In the genomic region with DNA sequence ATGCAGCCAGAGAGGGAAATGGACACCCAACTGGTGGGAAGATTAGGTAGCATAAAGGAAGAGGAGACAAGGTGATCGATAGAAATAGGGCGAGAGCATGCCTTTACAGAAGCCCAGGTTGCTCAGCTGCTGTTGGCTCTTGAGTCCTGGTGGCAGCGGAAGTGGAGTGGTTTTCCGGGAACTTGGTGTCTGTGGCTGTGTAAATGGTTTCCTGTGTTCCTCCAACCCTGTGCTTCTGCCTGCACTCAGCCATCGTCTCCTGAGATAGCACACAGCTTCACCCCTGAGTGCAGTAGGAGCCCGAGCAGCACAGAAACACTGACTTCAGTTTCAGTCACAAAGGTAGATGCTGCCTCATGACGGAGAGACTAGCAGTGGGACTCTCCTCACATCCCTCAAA, we compare ENCODE assay signal across 17 mouse cellular contexts.
A peak's percentile ranks its signal among the peaks of the same experiment; 100 is the strongest.
DNase-seq lines count a peak whose midpoint lies in the region; ATAC-seq lines count a peak whose summit lies in the region.
"Had no signal": no experiment of that assay in that cellular context is flagged by ENCODE, and none has a peak within 500 bp of the region (broad histone marks: within the 10 kb centered on the region; RNA-seq: fewer than 3 reads in every experiment).

No protein-coding gene starts in this region.

- H3K4me1 ChIP-seq in liver, embryonic 13.5 days (replicated peaks), result 0 out of 2 replicates have a peak, but pooled peaks cover 4% of the 10 kb centered on the region
- no peaks in the 10 kb centered on the region for H3K4me1 ChIP-seq in hindbrain, embryonic 16.5 days (ENCODE audit: control insufficient read depth, insufficient read depth, low read depth, low read length)
- H3K4me1 ChIP-seq: forebrain, embryonic 15.5 days; hindbrain, embryonic 15.5 days; lung, embryonic 15.5 days; midbrain, embryonic 13.5 days; neural tube, embryonic 13.5 days had no signal

- intact Hi-C loops in gastrocnemius, postnatal 36 days (cut with DNase I), result no loop called here

- H3K4me3 ChIP-seq in liver, embryonic 13.5 days (replicated peaks), result no peak overlapping the region
- H3K4me3 ChIP-seq in hindbrain, embryonic 16.5 days (ENCODE audit: low read length), result no peak overlapping the region
- H3K4me3 ChIP-seq: forebrain, embryonic 15.5 days; hindbrain, embryonic 15.5 days; kidney, embryonic 15.5 days; lung, embryonic 15.5 days; midbrain, embryonic 13.5 days; neural tube, embryonic 13.5 days had no signal

- ATAC-seq in CD4-positive, CD25-positive, alpha-beta regulatory T cell, adult 4 months, result peak; percentile 89
- no peak for ATAC-seq in liver, embryonic 13.5 days (ENCODE audit: low read depth)
- ATAC-seq in hindbrain, embryonic 16.5 days, result no peak
- ATAC-seq: forebrain, embryonic 15.5 days; midbrain, embryonic 13.5 days had no signal

- 22% methylated on average over 7 of the region's 7 CpGs for WGBS in liver, embryonic 13.5 days (ENCODE audit: insufficient replicate concordance)
- 96% methylated on average over 7 of the region's 7 CpGs for WGBS in hindbrain, embryonic 16.5 days

- no peak overlapping the region for H3K9ac ChIP-seq in liver, embryonic 13.5 days
- no peak overlapping the region for H3K9ac ChIP-seq in hindbrain, embryonic 16.5 days (ENCODE audit: low read depth, low read length)
- H3K9ac ChIP-seq: forebrain, embryonic 15.5 days; hindbrain, embryonic 15.5 days; kidney, embryonic 15.5 days; lung, embryonic 15.5 days; midbrain, embryonic 13.5 days; neural tube, embryonic 13.5 days had no signal

- no peak overlapping the region for H3K27ac ChIP-seq in liver, embryonic 13.5 days
- H3K27ac ChIP-seq in hindbrain, embryonic 16.5 days (ENCODE audit: low read depth, low read length), result no peak overlapping the region
- H3K27ac ChIP-seq: forebrain, embryonic 15.5 days; hindbrain, embryonic 15.5 days; kidney, embryonic 15.5 days; lung, embryonic 15.5 days; midbrain, embryonic 13.5 days; neural tube, embryonic 13.5 days had no signal

- H3K9me3 ChIP-seq in liver, embryonic 13.5 days (replicated peaks), result no peaks in the 10 kb centered on the region
- no peaks in the 10 kb centered on the region for H3K9me3 ChIP-seq in hindbrain, embryonic 16.5 days (ENCODE audit: control insufficient read depth, low read length)
- H3K9me3 ChIP-seq: forebrain, embryonic 15.5 days; hindbrain, embryonic 15.5 days; kidney, embryonic 15.5 days; lung, embryonic 15.5 days; midbrain, embryonic 13.5 days; neural tube, embryonic 13.5 days had no signal

- no peaks in the 10 kb centered on the region for H3K36me3 ChIP-seq in liver, embryonic 13.5 days
- H3K36me3 ChIP-seq in hindbrain, embryonic 16.5 days (ENCODE audit: control insufficient read depth, insufficient read depth, low read length), result peaks cover 2% of the 10 kb centered on the region; the same call in 1 of the 2 replicates
- H3K36me3 ChIP-seq: forebrain, embryonic 15.5 days; hindbrain, embryonic 15.5 days; neural tube, embryonic 13.5 days had no signal

- H3K4me2 ChIP-seq in liver, embryonic 13.5 days, result 0 out of 2 replicates have a peak overlapping the region, but pooled peaks have one; percentile 10
- H3K4me2 ChIP-seq in hindbrain, embryonic 16.5 days (ENCODE audit: low read length), result no peak overlapping the region
- H3K4me2 ChIP-seq: forebrain, embryonic 15.5 days; hindbrain, embryonic 15.5 days; kidney, embryonic 15.5 days; lung, embryonic 15.5 days; midbrain, embryonic 13.5 days; neural tube, embryonic 13.5 days had no signal

- peak; percentile 25 to 27 for DNase-seq in B cell, adult 2 months
- DNase-seq in liver, embryonic 13.5 days, result no peak
- DNase-seq in thymus, adult 18-20 months, result peak; percentile 53 to 70
- no peak for DNase-seq in gastrocnemius, postnatal 36 days
- DNase-seq in urinary bladder, adult 18-20 months (ENCODE audit: low spot score in 2 of 2), result no peak
- DNase-seq: adrenal gland, postnatal 14 days; cerebellum, postnatal 14 days; gastrocnemius, postnatal 10 days; left cerebral cortex, postnatal 4 days had no signal

- no peaks in the 10 kb centered on the region for H3K27me3 ChIP-seq in liver, embryonic 13.5 days
- no peaks in the 10 kb centered on the region for H3K27me3 ChIP-seq in hindbrain, embryonic 16.5 days (replicated peaks; ENCODE audit: control insufficient read depth, insufficient read depth, low read length)
- H3K27me3 ChIP-seq: forebrain, embryonic 15.5 days; hindbrain, embryonic 15.5 days; kidney, embryonic 15.5 days; lung, embryonic 15.5 days; midbrain, embryonic 13.5 days; neural tube, embryonic 13.5 days had no signal

Comparison
In these comparisons a context has a peak if more than half of its experiments do, and no peak if none do; other contexts are left out.
1. DNase-seq: peak in B cell, adult 2 months (2 of 2) and thymus, adult 18-20 months (2 of 2); none in liver, embryonic 13.5 days (single experiment), gastrocnemius, postnatal 36 days (0 of 2) and urinary bladder, adult 18-20 months (0 of 2).